Mouse (Mus musculus): ENCODE data around the gene Dnah17.

Dnah17 gene

GRCm38 (mm10) chr11:117972656-117973558 lies 157.5 kb downstream of the Dnah17 start:
- no peak for DNase-seq (ENCODE audit: low spot score)

Measured in ovary, postnatal 14 days (tissue).